Mouse (Mus musculus) spleen, adult 2 months (tissue): ENCODE results near the gene Ubap2l. TPM values are rescaled to one million over a fixed set of nuclear protein-coding genes. Genes with fewer than 3 reads are reported as not detected.
A peak's percentile ranks its signal among the peaks of the same experiment; 100 is the strongest.

Experiments
- DNase-seq, 2 experiments: peaks; one replicate each; pipeline versions ENCODE4 v3.0.0 to v3.0.0-alpha.2; 2012 to 2021; ENCODE audit warnings: low spot score in 2 of 2, low read depth in 1 of 2
- H3K27ac ChIP-seq: fragments of 200-500 bp; 2 replicates; pipeline ENCODE4 v1.5.1; 2012; ENCODE audit warnings: low read length, inconsistent platforms; ENCODE audit not compliant: insufficient read depth
- H3K27me3 ChIP-seq: fragments of 200-500 bp; 2 replicates; pipeline ENCODE4 v1.6.1; 2012; ENCODE audit warnings: mild to moderate bottlenecking, moderate library complexity, low read length, inconsistent platforms; ENCODE audit not compliant: control insufficient read depth, insufficient read depth
- H3K36me3 ChIP-seq: fragments of 200-500 bp; 2 replicates; pipeline ENCODE4 v1.6.1; 2012; ENCODE audit warnings: mild to moderate bottlenecking, low read length, inconsistent platforms; ENCODE audit not compliant: control insufficient read depth, insufficient read depth
- H3K4me1 ChIP-seq: fragments of 200-500 bp; 2 replicates; pipeline ENCODE4 v1.6.1; 2011; ENCODE audit warnings: inconsistent platforms; ENCODE audit not compliant: control insufficient read depth, insufficient read depth, insufficient read length
- H3K4me3 ChIP-seq: fragments of 200-500 bp; 2 replicates; pipeline ENCODE4 v1.5.1; 2011; ENCODE audit warnings: mild to moderate bottlenecking, inconsistent platforms; ENCODE audit not compliant: insufficient read depth, insufficient read length; ENCODE audit errors: extremely low read depth
- CTCF ChIP-seq: fragments of 200-500 bp; IDR thresholded peaks from 2 replicates; pipeline ENCODE4 v1.5.1; 2011; ENCODE audit warnings: mild to moderate bottlenecking, inconsistent platforms; ENCODE audit not compliant: insufficient read depth, insufficient read length, insufficient replicate concordance; ENCODE audit errors: extremely low read depth
- POLR2A ChIP-seq: fragments of 200-500 bp; IDR thresholded peaks from 2 replicates; pipeline ENCODE4 v1.6.1; 2011; ENCODE audit warnings: low read depth, low read length, inconsistent platforms
- whole genome bisulfite sequencing: fragments of 180-500 bp; shearing (Covaris S2); methylation state at CpG from one replicate; pipeline ENCODE4 v1.1.7; 2018; 5-methylcytosine and 5-hydroxymethylcytosine counted together
- polyA plus RNA-seq: library from polyadenylated mRNA; depleted of rRNA; stranded (reverse); fragments of >200 nt; gene quantifications from 2 replicates; pipeline ENCODE4 v1.2.3, GENCODE M21; 2012

The Ubap2l gene
- polyA plus RNA-seq, 1 experiment: 81.5 TPM

DNA sequence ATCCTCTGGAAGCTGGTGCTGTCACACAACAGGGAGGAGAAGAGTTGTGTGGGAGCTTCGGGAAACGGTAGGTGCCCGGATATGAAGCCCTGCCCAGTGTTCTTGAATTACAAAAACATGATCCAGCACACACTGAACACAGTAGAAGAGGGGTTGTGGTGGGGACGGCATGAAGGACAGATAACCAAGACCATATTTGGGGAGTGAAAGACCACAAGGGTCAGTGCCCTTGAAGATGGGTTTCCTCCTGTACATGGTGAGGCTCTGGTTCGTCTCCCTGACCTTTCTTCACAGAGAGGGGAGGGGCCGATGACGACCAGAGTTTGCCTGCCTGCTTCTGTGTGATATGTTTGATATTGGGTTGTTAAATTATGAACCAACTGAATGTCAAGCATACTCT, 17.3 kb upstream of the Ubap2l start:
- Histone ChIP-seq H3K4me3 (no peak overlapping the region), H3K4me1 (no peaks in the 10 kb centered on the region), H3K36me3 (0 out of 2 replicates have a peak, but pooled peaks cover 1% of the 10 kb centered on the region), H3K27me3 (no peaks in the 10 kb centered on the region), H3K27ac (no peak overlapping the region)
- DNase-seq: no peak
- WGBS: 80% methylated on average over 7 of the region's 7 CpGs
- no peak for TF ChIP-seq POLR2A
- TF ChIP-seq CTCF: no peak

DNA sequence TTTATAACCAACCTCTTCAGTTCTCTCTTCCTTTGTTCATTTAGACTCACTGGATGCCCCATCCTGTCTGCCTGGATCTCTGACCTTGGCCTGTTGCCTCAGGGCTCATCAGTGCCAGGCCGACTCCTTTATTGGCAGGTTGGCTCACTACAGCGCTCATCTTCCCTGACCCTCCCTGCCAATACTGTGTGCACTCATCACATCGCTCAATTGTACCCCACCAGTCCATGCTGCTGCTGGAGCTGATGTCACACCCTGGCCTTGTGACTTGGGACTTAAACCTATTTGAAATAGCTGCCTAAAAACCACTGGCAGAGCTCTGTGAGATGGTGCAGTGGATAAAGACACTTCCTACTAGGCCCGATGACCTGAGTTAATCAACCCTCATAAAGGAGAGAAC, 15.4 kb upstream of the Ubap2l start:
- Histone ChIP-seq H3K27ac (no peak overlapping the region), H3K36me3 (peaks cover 6% of the 10 kb centered on the region; the same call in 1 of the 2 replicates), H3K4me1 (no peaks in the 10 kb centered on the region), H3K4me3 (no peak overlapping the region), H3K27me3 (no peaks in the 10 kb centered on the region)
- no peak for DNase-seq
- 91% methylated on average over 4 of the region's 4 CpGs for WGBS
- no peak for TF ChIP-seq CTCF
- TF ChIP-seq POLR2A: no peak

DNA sequence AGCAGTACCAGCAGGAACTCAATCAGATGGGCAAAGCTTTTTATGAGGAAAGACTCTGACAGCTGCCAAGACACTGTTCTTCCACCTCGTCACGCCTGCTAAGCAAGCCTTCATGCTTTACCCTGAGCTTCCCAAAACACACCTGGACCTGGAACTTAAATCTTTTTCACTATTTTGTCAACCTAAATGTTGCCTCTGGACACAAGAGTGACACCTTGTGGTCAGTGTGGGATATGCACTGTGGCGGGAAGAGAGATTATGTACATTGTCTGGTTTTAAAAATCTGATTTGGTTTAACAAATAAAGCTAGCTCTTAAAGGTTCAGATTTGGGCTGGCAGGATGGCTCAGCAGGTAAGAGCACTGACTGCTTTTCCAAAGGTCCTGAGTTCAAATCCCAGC, 13.1 kb upstream of the Ubap2l start:
- Histone ChIP-seq H3K4me1 (no peaks in the 10 kb centered on the region), H3K4me3 (no peak overlapping the region), H3K27ac (no peak overlapping the region), H3K27me3 (no peaks in the 10 kb centered on the region), H3K36me3 (peaks cover 15% of the 10 kb centered on the region)
- 51% methylated on average over 3 of the region's 3 CpGs for WGBS
- peak in 1 of 2 experiments; percentile 53 for DNase-seq
- peak; percentile 50; the same call in 1 of the 2 replicates for TF ChIP-seq CTCF
- no peak for TF ChIP-seq POLR2A

DNA sequence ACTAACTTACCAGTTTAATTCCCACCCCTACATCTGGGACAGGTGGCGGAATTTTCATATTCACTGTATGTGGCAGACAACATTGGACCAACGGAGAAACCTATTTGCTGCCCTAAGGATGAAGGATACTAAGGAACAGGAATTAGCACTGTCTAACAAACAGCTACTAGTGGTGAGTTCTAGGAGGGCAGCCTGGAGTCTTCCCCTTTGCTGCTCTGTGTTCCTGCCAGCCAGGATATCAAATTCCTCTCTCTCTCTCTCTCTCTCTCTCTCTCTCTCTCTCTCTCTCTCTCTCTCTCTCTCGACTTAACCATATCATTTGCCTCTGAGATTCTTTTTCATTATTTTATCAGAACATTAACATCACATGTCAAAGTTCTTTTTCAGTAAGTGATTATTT, 12.0 kb upstream of the Ubap2l start:
- DNase-seq: no peak
- no peak for TF ChIP-seq CTCF
- no peak for TF ChIP-seq POLR2A
- Histone ChIP-seq H3K27ac (no peak overlapping the region), H3K27me3 (no peaks in the 10 kb centered on the region), H3K4me3 (no peak overlapping the region), H3K4me1 (no peaks in the 10 kb centered on the region), H3K36me3 (peaks cover 17% of the 10 kb centered on the region)
- WGBS: 84% methylated on average over 3 of the region's 3 CpGs

DNA sequence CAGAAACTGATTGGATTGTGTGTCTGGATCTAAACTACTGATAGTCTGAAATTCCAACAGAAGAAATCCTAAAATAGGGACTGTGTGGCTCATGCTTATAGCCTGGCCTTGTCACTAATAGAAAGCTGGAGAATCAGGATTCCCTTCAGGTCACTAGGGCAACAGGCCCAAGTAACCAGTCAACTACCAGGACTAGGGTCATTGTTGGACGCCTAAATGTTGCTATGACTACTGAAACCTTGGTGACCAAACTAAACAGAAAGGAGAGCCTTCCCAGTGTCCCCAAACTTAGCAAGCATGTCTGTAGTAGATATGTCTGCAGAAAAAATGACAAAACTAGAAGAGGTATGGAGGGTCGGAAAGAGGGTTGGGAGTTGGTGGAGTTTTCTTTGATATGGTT, 10.1 kb upstream of the Ubap2l start:
- H3K36me3 ChIP-seq: peaks cover 20% of the 10 kb centered on the region
- H3K4me3 ChIP-seq: no peak overlapping the region
- DNase-seq: no peak
- H3K4me1 ChIP-seq: no peaks in the 10 kb centered on the region
- no peak overlapping the region for H3K27ac ChIP-seq
- H3K27me3 ChIP-seq: no peaks in the 10 kb centered on the region
- TF ChIP-seq POLR2A (no peak), CTCF (no peak)
- 82% methylated on average over 2 of the region's 2 CpGs for WGBS

DNA sequence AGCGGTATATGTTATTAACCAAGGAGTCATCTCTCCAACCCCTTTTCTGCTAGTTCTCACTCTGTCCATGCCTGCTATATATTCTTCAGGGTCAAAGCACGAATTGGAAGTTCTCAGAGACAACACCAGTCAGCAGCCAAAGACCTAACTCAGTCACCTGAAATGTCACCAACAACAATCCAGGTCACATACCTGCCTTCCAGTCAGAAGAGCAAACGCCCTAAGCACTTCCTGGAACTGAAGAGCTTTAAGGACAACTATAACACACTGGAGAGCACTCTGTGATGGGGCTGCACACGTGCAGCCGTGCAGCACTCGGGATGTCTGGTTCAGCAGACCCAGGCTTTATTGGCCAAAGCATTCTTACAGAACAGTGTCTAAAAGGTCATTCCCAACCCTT, 9.1 kb upstream of the Ubap2l start:
- no peak for TF ChIP-seq POLR2A
- no peak for TF ChIP-seq CTCF
- Histone ChIP-seq H3K27me3 (no peaks in the 10 kb centered on the region), H3K4me3 (no peak overlapping the region), H3K36me3 (peaks cover 25% of the 10 kb centered on the region), H3K4me1 (no peaks in the 10 kb centered on the region), H3K27ac (no peak overlapping the region)
- 94% methylated on average over 6 of the region's 6 CpGs for WGBS
- DNase-seq: no peak

DNA sequence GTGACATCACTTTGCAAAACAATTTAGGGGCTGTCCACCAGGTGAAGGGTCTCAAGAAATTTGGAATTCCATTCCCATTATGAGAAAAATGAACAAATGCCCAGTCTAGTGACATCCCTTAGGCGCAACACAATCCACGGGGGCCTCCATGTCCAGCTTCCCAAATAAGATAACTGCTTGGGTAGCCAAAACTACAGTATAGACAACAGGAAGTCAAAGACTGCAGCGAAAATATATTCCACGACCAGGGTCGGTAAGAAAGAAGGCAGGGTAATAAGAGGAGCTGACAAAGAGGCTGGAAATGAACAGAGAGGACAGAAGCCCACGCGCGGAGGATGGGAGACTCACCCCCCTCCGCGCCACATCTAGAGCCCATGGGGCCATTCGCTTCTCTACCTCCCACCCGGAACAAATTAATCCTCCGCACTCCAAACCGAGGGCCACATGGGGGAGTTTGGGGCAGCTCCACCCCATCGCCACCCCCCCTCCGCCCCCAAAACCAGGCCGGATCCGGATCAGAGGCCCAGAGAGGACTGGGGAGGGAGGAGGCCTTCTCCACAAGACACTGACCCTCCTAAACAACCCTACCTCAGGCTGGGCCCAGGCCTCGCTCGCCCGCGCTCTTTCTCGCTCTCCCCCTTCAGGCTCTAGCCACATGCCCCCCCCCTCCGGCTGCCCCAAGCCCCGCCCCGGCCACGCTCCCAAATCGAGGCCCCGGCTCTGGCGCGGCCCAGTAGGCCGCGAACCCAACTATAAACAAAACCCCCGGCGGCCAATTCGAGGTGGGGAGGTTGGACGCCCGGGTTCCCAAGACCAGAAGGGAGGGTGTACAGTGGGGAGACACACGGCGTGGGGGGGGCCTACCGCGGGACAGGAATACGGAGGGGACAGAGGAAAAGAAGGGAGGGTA, 732 bp downstream of the Ubap2l start, which contains the start of gene 4933434E20Rik:
TSS of gene 4933434E20Rik (plus strand) at position 196 of the 910 bp plus-strand sequence.
- peak; percentile 45 to 61 for DNase-seq
- TF ChIP-seq CTCF (no peak), POLR2A (no peak)
- Histone ChIP-seq H3K27me3 (no peaks in the 10 kb centered on the region; the same call in 1 of the 2 replicates), H3K27ac (peak within 1 kb of the TSS; percentile 95), H3K4me3 (peak within 1 kb of the TSS; percentile 99), H3K4me1 (peaks cover 2% of the 10 kb centered on the region), H3K36me3 (peaks cover 6% of the 10 kb centered on the region)
- 2% methylated on average over 39 of the region's 43 CpGs for WGBS
